Mouse (Mus musculus) limb, embryonic 14.5 days (tissue): ENCODE measurements around the gene Arl15. TPM values are rescaled to one million over a fixed set of nuclear protein-coding genes. Genes with fewer than 3 reads are reported as not detected.

Experiments used
- ATAC-seq: fragments of 200-750 bp; cut with Nextera tagmentation; 2 replicates; pipeline ENCODE4 v1.8.0; 2017; ENCODE audit warnings: low read depth, moderate number of reproducible peaks, moderate TSS enrichment; ENCODE audit not compliant: low FRiP score
- DNase-seq: peaks from one replicate; pipeline ENCODE4 v3.0.0-alpha.2; 2015; ENCODE audit warnings: low spot score
- H3K27ac ChIP-seq: fragments of 300-500 bp; sonication (generic); replicated peaks from 2 replicates; pipeline ENCODE4 v1.5.1; 2014; ENCODE audit warnings: low read depth, mild to moderate bottlenecking, low read length, moderate library complexity, mixed read lengths
- H3K27me3 ChIP-seq: fragments of 300-500 bp; sonication (generic); 2 replicates; pipeline ENCODE4 v1.6.1; 2014; ENCODE audit warnings: low read length, mixed read lengths; ENCODE audit not compliant: control insufficient read depth, insufficient read depth
- H3K36me3 ChIP-seq: fragments of 300-500 bp; sonication (generic); 2 replicates; pipeline ENCODE4 v1.6.1; 2014; ENCODE audit warnings: mild to moderate bottlenecking, low read length, moderate library complexity, mixed read lengths; ENCODE audit not compliant: control insufficient read depth, insufficient read depth
- H3K4me1 ChIP-seq: fragments of 300-500 bp; sonication (generic); 2 replicates; pipeline ENCODE4 v1.6.1; 2014; ENCODE audit warnings: antibody characterized with exemption, low read length, mixed read lengths; ENCODE audit not compliant: control insufficient read depth, insufficient read depth
- H3K4me2 ChIP-seq: fragments of 300-500 bp; sonication (generic); replicated peaks from 2 replicates; pipeline ENCODE4 v1.6.1; 2014; ENCODE audit warnings: low read depth, mild to moderate bottlenecking, low read length, moderate library complexity; ENCODE audit not compliant: severe bottlenecking
- H3K4me3 ChIP-seq: fragments of 300-500 bp; sonication (generic); replicated peaks from 2 replicates; pipeline ENCODE4 v1.5.1; 2014; ENCODE audit warnings: low read length
- H3K9ac ChIP-seq: fragments of 300-500 bp; sonication (generic); 2 replicates; pipeline ENCODE4 v1.6.1; 2014; ENCODE audit warnings: mild to moderate bottlenecking, low read depth, low read length, moderate library complexity; ENCODE audit not compliant: severe bottlenecking
- H3K9me3 ChIP-seq: fragments of 300-500 bp; sonication (generic); 2 replicates; pipeline ENCODE4 v1.6.1; 2016; ENCODE audit warnings: low read length; ENCODE audit not compliant: control insufficient read depth
- POLR2A ChIP-seq: fragments of 200-500 bp; IDR thresholded peaks from 2 replicates; pipeline ENCODE4 v1.8.0; 2012; ENCODE audit warnings: inconsistent platforms, mild to moderate bottlenecking, moderate library complexity, borderline replicate concordance; ENCODE audit not compliant: insufficient read depth, insufficient read length; ENCODE audit errors: extremely low read depth
- WGBS: fragments of 180-500 bp; shearing (Covaris S2); extraction: QIAGEN DNeasy Blood & Tissue Kit; methylation state at CpG from one replicate; pipeline ENCODE4 v1.1.7; 2014; 5-methylcytosine and 5-hydroxymethylcytosine counted together
- polyA plus RNA-seq, 2 experiments: library from polyadenylated mRNA; depleted of rRNA in 1 of 2; stranded (reverse) in 1 of 2; unstranded in 1 of 2; fragments of >200 nt; fragmentation: Nextera tagmentation in 1 of 2; extraction: Ambion mirVana in 1 of 2; gene quantifications; 2 replicates each; pipeline versions ENCODE4 v1.2.1 to v1.2.3; 2012 to 2014

Gene Arl15
- polyA plus RNA-seq, 2 experiments, result 10.1 to 10.7 TPM

- DNase-seq, result no peak
- WGBS, result 76% methylated on average over 9 of the region's 9 CpGs
Observed at GRCm38 (mm10) chr13:114010521-114010920, 216.2 kb downstream of the Arl15 start.

GRCm38 (mm10) chr13:114011019-114011418 is 216.7 kb downstream of the Arl15 start:
- no peak overlapping the region for H3K4me3 ChIP-seq
- no peaks in the 10 kb centered on the region for H3K9me3 ChIP-seq
- H3K4me1 ChIP-seq, result no peaks in the 10 kb centered on the region
- no peak for DNase-seq
- no peaks in the 10 kb centered on the region for H3K36me3 ChIP-seq
- no peaks in the 10 kb centered on the region for H3K27me3 ChIP-seq
- no peak overlapping the region for H3K27ac ChIP-seq
- 61% methylated on average over 12 of the region's 12 CpGs for WGBS
- H3K9ac ChIP-seq, result no peak overlapping the region
- no peak overlapping the region for H3K4me2 ChIP-seq
- no peak for ATAC-seq
- TF ChIP-seq POLR2A, result no peak

More at GRCm38 (mm10) chr13:114010521-114010920, 216.2 kb downstream of the Arl15 start:
- no peak for ATAC-seq
- Histone ChIP-seq H3K9ac (no peak overlapping the region), H3K27ac (no peak overlapping the region), H3K4me1 (no peaks in the 10 kb centered on the region), H3K9me3 (no peaks in the 10 kb centered on the region), H3K27me3 (no peaks in the 10 kb centered on the region), H3K36me3 (no peaks in the 10 kb centered on the region), H3K4me3 (no peak overlapping the region), H3K4me2 (no peak overlapping the region)
- TF ChIP-seq POLR2A, result no peak

- no peak for DNase-seq
- no peak overlapping the region for H3K4me3 ChIP-seq
- no peaks in the 10 kb centered on the region for H3K36me3 ChIP-seq
- H3K9me3 ChIP-seq, result no peaks in the 10 kb centered on the region
- no peak overlapping the region for H3K4me2 ChIP-seq
- no peaks in the 10 kb centered on the region for H3K27me3 ChIP-seq
- H3K4me1 ChIP-seq, result no peaks in the 10 kb centered on the region
- 74% methylated on average over 8 of the region's 8 CpGs for WGBS
- TF ChIP-seq POLR2A, result no peak
- H3K27ac ChIP-seq, result no peak overlapping the region
- H3K9ac ChIP-seq, result no peak overlapping the region
- ATAC-seq, result no peak
Observed at GRCm38 (mm10) chr13:114017928-114018327, 223.6 kb downstream of the Arl15 start.

- DNase-seq (no peak), ATAC-seq (no peak)
- whole genome bisulfite sequencing, result 93% methylated on average over 7 of the region's 7 CpGs
- Histone ChIP-seq H3K4me1 (no peaks in the 10 kb centered on the region), H3K27ac (no peak overlapping the region), H3K9me3 (no peaks in the 10 kb centered on the region), H3K9ac (no peak overlapping the region), H3K27me3 (no peaks in the 10 kb centered on the region), H3K36me3 (no peaks in the 10 kb centered on the region), H3K4me3 (no peak overlapping the region), H3K4me2 (no peak overlapping the region)
- no peak for TF ChIP-seq POLR2A
Observed at GRCm38 (mm10) chr13:114023541-114023940, 229.2 kb downstream of the Arl15 start.

- ATAC-seq (no peak), DNase-seq (no peak)
- no peaks in the 10 kb centered on the region for H3K27me3 ChIP-seq
- H3K9ac ChIP-seq, result no peak overlapping the region
- H3K27ac ChIP-seq, result no peak overlapping the region
- no peak for TF ChIP-seq POLR2A
- no peaks in the 10 kb centered on the region for H3K36me3 ChIP-seq
- no peak overlapping the region for H3K4me3 ChIP-seq
- no peaks in the 10 kb centered on the region for H3K9me3 ChIP-seq
- H3K4me1 ChIP-seq, result no peaks in the 10 kb centered on the region
- 76% methylated on average over 6 of the region's 6 CpGs for WGBS
- H3K4me2 ChIP-seq, result no peak overlapping the region
Observed at GRCm38 (mm10) chr13:114026306-114026705, 232.0 kb downstream of the Arl15 start.

- Histone ChIP-seq H3K27ac (no peak overlapping the region), H3K36me3 (no peaks in the 10 kb centered on the region), H3K27me3 (no peaks in the 10 kb centered on the region), H3K4me3 (no peak overlapping the region), H3K4me1 (no peaks in the 10 kb centered on the region), H3K9ac (no peak overlapping the region), H3K4me2 (no peak overlapping the region), H3K9me3 (no peaks in the 10 kb centered on the region)
- DNase-seq (no peak), ATAC-seq (no peak)
- WGBS, result 84% methylated on average over 7 of the region's 7 CpGs
- TF ChIP-seq POLR2A, result no peak
Observed at GRCm38 (mm10) chr13:114026751-114027150, 232.4 kb downstream of the Arl15 start.
